11 mouse cellular contexts compared by ENCODE assay signal in genomic region chr1:194682021-194682420, GRCm38 (mm10).
A peak's percentile ranks its signal among the peaks of the same experiment; 100 is the strongest.
DNase-seq lines count a peak whose midpoint lies in the region; ATAC-seq lines count a peak whose summit lies in the region.
"Had no signal": no experiment of that assay in that cellular context is flagged by ENCODE, and none has a peak within 500 bp of the region (broad histone marks: within the 10 kb centered on the region; RNA-seq: fewer than 3 reads in every experiment).

No protein-coding gene starts in this region.

- H3K27ac ChIP-seq in forebrain, embryonic 14.5 days (ENCODE audit: low read depth, low read length), result no peak overlapping the region
- no peak overlapping the region for H3K27ac ChIP-seq in forebrain, embryonic 11.5 days (ENCODE audit: low read depth, low read length)
- H3K27ac ChIP-seq in kidney, embryonic 14.5 days (ENCODE audit: low read depth, low read length), result no peak overlapping the region
- H3K27ac ChIP-seq: hindbrain, embryonic 15.5 days; limb, embryonic 12.5 days; neural tube, embryonic 13.5 days had no signal

- H3K4me1 ChIP-seq in forebrain, embryonic 14.5 days (ENCODE audit: control insufficient read depth, insufficient read depth, low read length), result peaks cover 16% of the 10 kb centered on the region
- no peaks in the 10 kb centered on the region for H3K4me1 ChIP-seq in forebrain, embryonic 11.5 days (replicated peaks; ENCODE audit: control insufficient read depth, insufficient read depth, low read length)
- peaks cover 35% of the 10 kb centered on the region for H3K4me1 ChIP-seq in kidney, embryonic 14.5 days (ENCODE audit: control insufficient read depth, insufficient read depth, low read length)

- DNase-seq in forebrain, embryonic 14.5 days (ENCODE audit: low spot score), result peak; percentile 40
- DNase-seq in forebrain, embryonic 11.5 days (ENCODE audit: low spot score), result no peak
- peak; percentile 84 for DNase-seq in cerebellum, adult 9-11 months
- peak; percentile 50 to 62 for DNase-seq in layer of hippocampus, postnatal 10 days (ENCODE audit: low spot score in 2 of 2)
- peak; percentile 76 to 82 for DNase-seq in right cerebral cortex, postnatal 10 days (ENCODE audit: low spot score in 2 of 2)
- no peak for DNase-seq in embryo, embryonic 11 days
- no peak for DNase-seq in heart, postnatal 36 days

- H3K4me2 ChIP-seq in forebrain, embryonic 14.5 days (ENCODE audit: low read length), result no peak overlapping the region
- H3K4me2 ChIP-seq in forebrain, embryonic 11.5 days (ENCODE audit: low read depth, low read length, severe bottlenecking), result no peak overlapping the region
- no peak overlapping the region for H3K4me2 ChIP-seq in kidney, embryonic 14.5 days (replicated peaks; ENCODE audit: low read depth, low read length)
- H3K4me2 ChIP-seq: hindbrain, embryonic 15.5 days; limb, embryonic 12.5 days; neural tube, embryonic 13.5 days had no signal

- peak; percentile 38; the same call in 1 of the 2 replicates for ATAC-seq in forebrain, embryonic 14.5 days
- no peak for ATAC-seq in forebrain, embryonic 11.5 days (replicated peaks; ENCODE audit: low FRiP score)
- no peak for ATAC-seq in kidney, embryonic 14.5 days (ENCODE audit: low FRiP score, low TSS enrichment)

- H3K9ac ChIP-seq in forebrain, embryonic 14.5 days (ENCODE audit: low read length), result no peak overlapping the region
- H3K9ac ChIP-seq in forebrain, embryonic 11.5 days (ENCODE audit: low read length), result no peak overlapping the region
- H3K9ac ChIP-seq in kidney, embryonic 14.5 days (ENCODE audit: low read depth, low read length), result no peak overlapping the region
- H3K9ac ChIP-seq: hindbrain, embryonic 15.5 days; limb, embryonic 12.5 days; neural tube, embryonic 13.5 days had no signal

- H3K9me3 ChIP-seq in forebrain, embryonic 14.5 days (replicated peaks; ENCODE audit: control insufficient read depth, low read length), result no peaks in the 10 kb centered on the region
- no peaks in the 10 kb centered on the region for H3K9me3 ChIP-seq in forebrain, embryonic 11.5 days (ENCODE audit: control insufficient read depth, low read length)
- no peaks in the 10 kb centered on the region for H3K9me3 ChIP-seq in kidney, embryonic 14.5 days (ENCODE audit: control insufficient read depth, low read length)
- H3K9me3 ChIP-seq: hindbrain, embryonic 15.5 days; limb, embryonic 12.5 days; neural tube, embryonic 13.5 days had no signal

- no peak overlapping the region for H3K4me3 ChIP-seq in forebrain, embryonic 14.5 days (ENCODE audit: low read depth, low read length)
- no peak overlapping the region for H3K4me3 ChIP-seq in forebrain, embryonic 11.5 days (ENCODE audit: low read depth, low read length)
- no peak overlapping the region for H3K4me3 ChIP-seq in kidney, embryonic 14.5 days (ENCODE audit: low read length)
- H3K4me3 ChIP-seq: hindbrain, embryonic 15.5 days; limb, embryonic 12.5 days; neural tube, embryonic 13.5 days had no signal

- intact Hi-C loops in heart, postnatal 36 days (cut with DNase I), result no loop called here

- H3K27me3 ChIP-seq in forebrain, embryonic 14.5 days (replicated peaks; ENCODE audit: control insufficient read depth, insufficient read depth, low read length), result no peaks in the 10 kb centered on the region
- no peaks in the 10 kb centered on the region for H3K27me3 ChIP-seq in forebrain, embryonic 11.5 days (ENCODE audit: control insufficient read depth, insufficient read depth, low read length)
- H3K27me3 ChIP-seq in kidney, embryonic 14.5 days (ENCODE audit: control insufficient read depth, insufficient read depth, low read length), result no peaks in the 10 kb centered on the region
- H3K27me3 ChIP-seq: hindbrain, embryonic 15.5 days; limb, embryonic 12.5 days; neural tube, embryonic 13.5 days had no signal

- peaks cover 5% of the 10 kb centered on the region; the same call in 1 of the 2 replicates for H3K36me3 ChIP-seq in forebrain, embryonic 14.5 days (ENCODE audit: control insufficient read depth, insufficient read depth, low read length)
- no peaks in the 10 kb centered on the region for H3K36me3 ChIP-seq in forebrain, embryonic 11.5 days (ENCODE audit: control insufficient read depth, insufficient read depth, low read length)
- no peaks in the 10 kb centered on the region for H3K36me3 ChIP-seq in kidney, embryonic 14.5 days (ENCODE audit: control insufficient read depth, insufficient read depth, low read length)
- H3K36me3 ChIP-seq: hindbrain, embryonic 15.5 days; limb, embryonic 12.5 days had no signal

Comparison
In these comparisons a context has a peak if more than half of its experiments do, and no peak if none do; other contexts are left out.
1. DNase-seq: peak in forebrain, embryonic 14.5 days (single experiment), cerebellum, adult 9-11 months (single experiment), layer of hippocampus, postnatal 10 days (2 of 2) and right cerebral cortex, postnatal 10 days (2 of 2); none in forebrain, embryonic 11.5 days (single experiment), embryo, embryonic 11 days (single experiment) and heart, postnatal 36 days (0 of 2).